32 mouse cellular contexts compared by ENCODE assay signal in genomic region chr19:4066877-4067276, GRCm38 (mm10). TPM values are rescaled to one million over a fixed set of nuclear protein-coding genes. Genes with fewer than 3 reads are reported as not detected.
DNase-seq lines count a peak whose midpoint lies in the region; ATAC-seq and TF ChIP-seq lines count a peak whose summit lies in the region.
"Had no signal": no experiment of that assay in that cellular context is flagged by ENCODE, and none has a peak within 500 bp of the region (broad histone marks: within the 10 kb centered on the region; RNA-seq: fewer than 3 reads in every experiment).

No protein-coding gene starts in this region.

- H3K27ac ChIP-seq in liver, adult 2 months (replicated peaks; ENCODE audit: insufficient read depth, low read depth, low read length) = peak overlapping the region; percentile 100
- H3K27ac ChIP-seq in liver, embryonic 11.5 days (ENCODE audit: low read depth, low read length) = no peak overlapping the region
- H3K27ac ChIP-seq in liver, postnatal 0 days (ENCODE audit: low read depth) = peak overlapping the region; percentile 93
- H3K27ac ChIP-seq: embryonic facial prominence, embryonic 12.5 days; embryonic facial prominence, embryonic 15.5 days; forebrain, embryonic 12.5 days; forebrain, embryonic 15.5 days; heart, adult 2 months; heart, embryonic 10.5 days; heart, embryonic 13.5 days; hindbrain, embryonic 14.5 days had no signal

- H3K27me3 ChIP-seq in liver, adult 2 months (ENCODE audit: control insufficient read depth, insufficient read depth, low read length) = no peaks in the 10 kb centered on the region
- no peaks in the 10 kb centered on the region for H3K27me3 ChIP-seq in liver, embryonic 11.5 days (replicated peaks; ENCODE audit: control insufficient read depth, insufficient read depth, low read length)
- H3K27me3 ChIP-seq in liver, postnatal 0 days (ENCODE audit: insufficient read depth, low read length) = no peaks in the 10 kb centered on the region
- H3K27me3 ChIP-seq: embryonic facial prominence, embryonic 12.5 days; embryonic facial prominence, embryonic 15.5 days; forebrain, embryonic 12.5 days; forebrain, embryonic 15.5 days; heart, embryonic 13.5 days had no signal

- H3K4me1 ChIP-seq in liver, adult 2 months (ENCODE audit: control insufficient read depth, insufficient read depth, low read length) = peaks cover 22% of the 10 kb centered on the region
- 0 out of 2 replicates have a peak, but pooled peaks cover 3% of the 10 kb centered on the region for H3K4me1 ChIP-seq in liver, embryonic 11.5 days (replicated peaks; ENCODE audit: control insufficient read depth, insufficient read depth, low read length)
- peaks cover 10% of the 10 kb centered on the region; the same call in 1 of the 2 replicates for H3K4me1 ChIP-seq in liver, postnatal 0 days (ENCODE audit: insufficient read depth)
- H3K4me1 ChIP-seq: embryonic facial prominence, embryonic 12.5 days; embryonic facial prominence, embryonic 15.5 days; forebrain, embryonic 12.5 days; forebrain, embryonic 15.5 days; heart, embryonic 10.5 days had no signal

- H3K36me3 ChIP-seq in liver, adult 2 months (ENCODE audit: control insufficient read depth, insufficient read depth, low read length) = no peaks in the 10 kb centered on the region
- H3K36me3 ChIP-seq in liver, embryonic 11.5 days (ENCODE audit: control insufficient read depth, insufficient read depth, low read length) = no peaks in the 10 kb centered on the region
- H3K36me3 ChIP-seq in liver, postnatal 0 days (replicated peaks; ENCODE audit: insufficient read depth, low read length) = no peaks in the 10 kb centered on the region
- H3K36me3 ChIP-seq: embryonic facial prominence, embryonic 12.5 days; embryonic facial prominence, embryonic 15.5 days; forebrain, embryonic 12.5 days; forebrain, embryonic 15.5 days; heart, embryonic 10.5 days; heart, embryonic 13.5 days had no signal

- H3K4me3 ChIP-seq in liver, adult 2 months (ENCODE audit: insufficient read depth, low read depth, low read length) = no peak overlapping the region
- H3K4me3 ChIP-seq in liver, embryonic 11.5 days (ENCODE audit: low read depth, low read length) = no peak overlapping the region
- H3K4me3 ChIP-seq in liver, postnatal 0 days (ENCODE audit: low read depth, low read length) = no peak overlapping the region
- H3K4me3 ChIP-seq: embryonic facial prominence, embryonic 12.5 days; embryonic facial prominence, embryonic 15.5 days; erythroblast, embryonic 14.5 days; forebrain, embryonic 12.5 days; forebrain, embryonic 15.5 days; heart, adult 2 months; heart, embryonic 10.5 days; heart, embryonic 13.5 days had no signal

- intact Hi-C loops in gastrocnemius, postnatal 14 days (cut with DNase I; ENCODE audit: low total_unique reads) = no loop called here

- no peak for ATAC-seq in liver, embryonic 11.5 days (replicated peaks; ENCODE audit: low FRiP score)
- ATAC-seq in CD4-positive, CD25-positive, alpha-beta regulatory T cell, adult 4 months = peak; percentile 17
- ATAC-seq in activated CD4-positive, CD25-positive, alpha-beta regulatory T cell, adult 4 months = peak; percentile 32
- no peak for ATAC-seq in liver, postnatal 0 days
- ATAC-seq: forebrain, embryonic 15.5 days had no signal

- no peak overlapping the region for H3K4me2 ChIP-seq in liver, embryonic 11.5 days
- H3K4me2 ChIP-seq in liver, postnatal 0 days (ENCODE audit: low read depth, low read length) = no peak overlapping the region
- H3K4me2 ChIP-seq: embryonic facial prominence, embryonic 12.5 days; embryonic facial prominence, embryonic 15.5 days; forebrain, embryonic 12.5 days; forebrain, embryonic 15.5 days; heart, embryonic 13.5 days; hindbrain, embryonic 14.5 days had no signal

- no peak for TF ChIP-seq EP300 in liver, postnatal 0 days (IDR thresholded peaks at IDR 0.05; ENCODE audit: low read depth)

- H3K9ac ChIP-seq in liver, adult 2 months (ENCODE audit: low read depth, low read length) = peak overlapping the region; percentile 81
- no peak overlapping the region for H3K9ac ChIP-seq in liver, embryonic 11.5 days (ENCODE audit: low read depth, low read length)
- H3K9ac ChIP-seq in liver, postnatal 0 days (replicated peaks) = no peak overlapping the region
- H3K9ac ChIP-seq: embryonic facial prominence, embryonic 12.5 days; embryonic facial prominence, embryonic 15.5 days; forebrain, embryonic 12.5 days; forebrain, embryonic 15.5 days; heart, embryonic 13.5 days; hindbrain, embryonic 14.5 days had no signal

- H3K79me2 ChIP-seq in liver, adult 2 months (ENCODE audit: control insufficient read depth, insufficient read depth, low read length) = no peaks in the 10 kb centered on the region

- no peak for TF ChIP-seq CTCF in liver, adult 2 months (IDR thresholded peaks at IDR 0.05; ENCODE audit: low read depth, low read length)
- TF ChIP-seq CTCF in liver, postnatal 0 days (IDR thresholded peaks at IDR 0.05; ENCODE audit: low read depth) = no peak

- no peaks in the 10 kb centered on the region for H3K9me3 ChIP-seq in liver, embryonic 11.5 days (ENCODE audit: control insufficient read depth, low read length)
- H3K9me3 ChIP-seq in liver, postnatal 0 days (ENCODE audit: low read length) = no peaks in the 10 kb centered on the region
- H3K9me3 ChIP-seq: embryonic facial prominence, embryonic 12.5 days; embryonic facial prominence, embryonic 15.5 days; forebrain, embryonic 12.5 days; forebrain, embryonic 15.5 days; heart, embryonic 10.5 days; heart, embryonic 13.5 days had no signal

- no peak for TF ChIP-seq POLR2A in liver, adult 2 months (IDR thresholded peaks at IDR 0.05; ENCODE audit: extremely low read depth, insufficient read depth, low read length)

- DNase-seq in liver, adult 2 months (ENCODE audit: extremely low read depth, low read depth, low spot score) = no peak
- DNase-seq in liver, embryonic 11.5 days (ENCODE audit: low spot score) = no peak
- DNase-seq in liver, postnatal 0 days = no peak
- DNase-seq in urinary bladder, postnatal 36 days (ENCODE audit: low spot score in 2 of 2) = no peak
- DNase-seq in thymus, postnatal 10 days (ENCODE audit: low spot score in 2 of 2) = no peak
- DNase-seq in gastrocnemius, postnatal 14 days = no peak
- DNase-seq: adrenal gland, postnatal 10 days; adrenal gland, postnatal 36 days; cerebellum, adult 18-20 months; cerebellum, adult 9-10 months; cerebellum, postnatal 14 days; gastrocnemius, postnatal 36 days; heart, adult 2 months; heart, postnatal 14 days; heart, postnatal 4 days had no signal

RNA-seq across cellular contexts. Expression of gene Gstp3, which starts 7.5 kb away (rescaled TPM):
- 21.5 and 28.1 TPM in 2 replicates for total RNA-seq in liver, adult 2 months (2014; rRNA removed)
- polyA plus RNA-seq in liver, adult 2 months (2012; rRNA removed) = 54.3 and 66.1 TPM in 2 replicates
- polyA plus RNA-seq in liver, embryonic 11.5 days (2014; fragmentation: Nextera tagmentation; extraction: Ambion mirVana) = 14.6 and 16.7 TPM in 2 replicates
- polyA plus RNA-seq in CD4-positive, CD25-positive, alpha-beta regulatory T cell, adult 4 months (2017; shearing (Covaris generic)) = 100 to 1,000 TPM; 158 to 206 TPM
- 100 to 1,000 TPM; 202 to 218 TPM for polyA plus RNA-seq in activated CD4-positive, CD25-positive, alpha-beta regulatory T cell, adult 4 months (2017; shearing (Covaris generic))
- polyA plus RNA-seq in liver, postnatal 0 days (2015; fragmentation: Nextera tagmentation; extraction: Ambion mirVana) = 64.5 and 67.3 TPM in 2 replicates
- total RNA-seq in gastrocnemius, postnatal 14 days (2021) = not detected
- total RNA-seq: gastrocnemius, adult 8-10 months; gastrocnemius, postnatal 36 days; granulocyte monocyte progenitor cell, adult 5-6 weeks; heart, adult 2 months; heart, postnatal 14 days; heart, postnatal 4 days had no signal
- polyA plus RNA-seq: embryonic facial prominence, embryonic 12.5 days; forebrain, embryonic 12.5 days; forebrain, embryonic 15.5 days; heart, embryonic 10.5 days; hindbrain, embryonic 11.5 days; hindbrain, embryonic 14.5 days had no signal

RNA-seq across cellular contexts. Expression of gene Cabp2, which starts 14.5 kb away (rescaled TPM):
- 0.13 and 0.37 TPM in 2 replicates for total RNA-seq in liver, adult 2 months (2014; rRNA removed)
- polyA plus RNA-seq in liver, adult 2 months (2012; rRNA removed) = 0.27 and 0.70 TPM in 2 replicates
- polyA plus RNA-seq in liver, embryonic 11.5 days (2014; fragmentation: Nextera tagmentation; extraction: Ambion mirVana) = 0.51 and 0.52 TPM in 2 replicates
- polyA plus RNA-seq in CD4-positive, CD25-positive, alpha-beta regulatory T cell, adult 4 months (2017; shearing (Covaris generic)) = not detected
- polyA plus RNA-seq in activated CD4-positive, CD25-positive, alpha-beta regulatory T cell, adult 4 months (2017; shearing (Covaris generic)) = not detected
- 0.38 and 0.43 TPM in 2 replicates for polyA plus RNA-seq in liver, postnatal 0 days (2015; fragmentation: Nextera tagmentation; extraction: Ambion mirVana)
- total RNA-seq in gastrocnemius, postnatal 14 days (2021) = not detected
- total RNA-seq: adrenal gland, adult 18-20 months; adrenal gland, postnatal 36 days; ES-E14; gastrocnemius, adult 8-10 months; gastrocnemius, postnatal 36 days; granulocyte monocyte progenitor cell, adult 5-6 weeks; heart, adult 2 months; heart, postnatal 14 days; heart, postnatal 4 days had no signal
- polyA plus RNA-seq: C2C12; embryonic facial prominence, embryonic 15.5 days; erythroblast, embryonic 14.5 days; forebrain, embryonic 12.5 days; forebrain, embryonic 15.5 days; heart, adult 2 months; heart, embryonic 10.5 days; heart, embryonic 13.5 days; heart, embryonic 16.5 days; hindbrain, embryonic 11.5 days; hindbrain, embryonic 14.5 days had no signal

RNA-seq across cellular contexts. Expression of gene Gstp2, which starts 21.1 kb away (rescaled TPM):
- 4.1 and 7.9 TPM in 2 replicates for total RNA-seq in liver, adult 2 months (2014; rRNA removed)
- 4.4 and 9.2 TPM in 2 replicates for polyA plus RNA-seq in liver, adult 2 months (2012; rRNA removed)
- 5.5 and 6.1 TPM in 2 replicates for polyA plus RNA-seq in liver, embryonic 11.5 days (2014; fragmentation: Nextera tagmentation; extraction: Ambion mirVana)
- polyA plus RNA-seq in CD4-positive, CD25-positive, alpha-beta regulatory T cell, adult 4 months (2017; shearing (Covaris generic)) = 1 to 10 TPM; 4.2 to 5.3 TPM
- 10 to 100 TPM; 11.1 to 23.5 TPM for polyA plus RNA-seq in activated CD4-positive, CD25-positive, alpha-beta regulatory T cell, adult 4 months (2017; shearing (Covaris generic))
- polyA plus RNA-seq in liver, postnatal 0 days (2015; fragmentation: Nextera tagmentation; extraction: Ambion mirVana) = 5.8 and 6.4 TPM in 2 replicates
- total RNA-seq in gastrocnemius, postnatal 14 days (2021) = 10 to 100 TPM; 72.8 to 85.9 TPM
- polyA plus RNA-seq: erythroblast, embryonic 14.5 days had no signal

RNA-seq across cellular contexts. Expression of gene Gstp1, which starts 29.1 kb away (rescaled TPM):
- 456 and 810 TPM in 2 replicates for total RNA-seq in liver, adult 2 months (2014; rRNA removed)
- polyA plus RNA-seq in liver, adult 2 months (2012; rRNA removed) = 965 and 1,374 TPM in 2 replicates
- polyA plus RNA-seq in liver, embryonic 11.5 days (2014; fragmentation: Nextera tagmentation; extraction: Ambion mirVana) = 733 and 765 TPM in 2 replicates
- polyA plus RNA-seq in CD4-positive, CD25-positive, alpha-beta regulatory T cell, adult 4 months (2017; shearing (Covaris generic)) = 100 to 1,000 TPM; 543 to 655 TPM
- polyA plus RNA-seq in activated CD4-positive, CD25-positive, alpha-beta regulatory T cell, adult 4 months (2017; shearing (Covaris generic)) = 100 to 1,000 TPM; 481 to 485 TPM
- 428 and 442 TPM in 2 replicates for polyA plus RNA-seq in liver, postnatal 0 days (2015; fragmentation: Nextera tagmentation; extraction: Ambion mirVana)
- total RNA-seq in gastrocnemius, postnatal 14 days (2021) = 100 to 1,000 TPM; 228 to 235 TPM

RNA-seq across cellular contexts. Expression of gene Cdk2ap2, which starts 30.1 kb away (rescaled TPM):
- total RNA-seq in liver, adult 2 months (2014; rRNA removed) = 33.9 and 44.0 TPM in 2 replicates
- polyA plus RNA-seq in liver, adult 2 months (2012; rRNA removed) = 185 and 198 TPM in 2 replicates
- 121 and 135 TPM in 2 replicates for polyA plus RNA-seq in liver, embryonic 11.5 days (2014; fragmentation: Nextera tagmentation; extraction: Ambion mirVana)
- polyA plus RNA-seq in CD4-positive, CD25-positive, alpha-beta regulatory T cell, adult 4 months (2017; shearing (Covaris generic)) = 100 to 1,000 TPM; 328 to 403 TPM
- 100 to 1,000 TPM; 372 to 419 TPM for polyA plus RNA-seq in activated CD4-positive, CD25-positive, alpha-beta regulatory T cell, adult 4 months (2017; shearing (Covaris generic))
- 91.2 and 91.9 TPM in 2 replicates for polyA plus RNA-seq in liver, postnatal 0 days (2015; fragmentation: Nextera tagmentation; extraction: Ambion mirVana)
- 10 to 100 TPM; 17.3 to 17.5 TPM for total RNA-seq in gastrocnemius, postnatal 14 days (2021)

Comparison
In these comparisons a context has a peak if more than half of its experiments do, and no peak if none do; other contexts are left out.
1. ATAC-seq: peak in CD4-positive, CD25-positive, alpha-beta regulatory T cell, adult 4 months (single experiment) and activated CD4-positive, CD25-positive, alpha-beta regulatory T cell, adult 4 months (single experiment); none in liver, embryonic 11.5 days (single experiment) and liver, postnatal 0 days (single experiment).